Mouse (Mus musculus) liver, adult (tissue): ENCODE data around the gene Togaram2.

ENCODE experiments used
- GATA4 ChIP-seq: IDR thresholded peaks from 2 replicates; pipeline ENCODE4 v1.6.1; 2014; ENCODE audit warnings: mild to moderate bottlenecking, low read length; ENCODE audit not compliant: insufficient replicate concordance

Gene Togaram2

DNA sequence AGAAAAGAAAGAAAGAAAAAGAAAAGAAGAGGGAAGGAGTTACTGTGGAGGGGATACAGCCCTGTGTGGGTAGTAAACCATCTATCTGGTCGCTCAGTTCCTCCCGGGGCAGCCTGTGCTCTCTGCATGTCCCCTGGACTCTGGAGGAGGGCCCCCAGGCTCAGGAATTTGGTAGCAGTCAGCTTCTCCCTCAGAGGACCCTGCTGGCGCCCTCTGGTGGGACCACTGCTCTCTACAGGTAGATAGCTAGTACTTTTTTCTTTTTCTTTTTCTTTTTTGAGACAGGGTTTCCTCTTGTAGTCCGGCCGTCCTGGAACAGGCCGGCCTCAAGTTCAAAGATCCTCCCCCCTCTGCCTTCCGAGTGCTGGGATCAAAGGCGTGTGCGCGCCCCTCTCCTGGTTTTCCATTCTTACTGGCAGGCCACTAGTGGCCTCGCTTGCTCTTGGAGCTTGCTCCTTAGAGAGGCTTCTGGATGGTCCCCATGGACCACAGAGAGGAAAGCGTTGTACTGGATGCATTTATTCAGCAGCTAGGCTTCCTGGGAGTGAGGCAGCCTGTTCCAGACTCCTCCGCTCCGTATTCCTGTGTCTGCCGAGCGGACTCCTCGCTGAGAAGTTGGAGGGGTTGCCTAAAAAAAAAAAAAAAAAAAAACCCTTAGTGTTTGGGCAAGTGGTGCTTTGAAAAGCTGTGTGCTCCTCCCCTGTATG, 1.1 kb upstream of the Togaram2 start:
- TF ChIP-seq GATA4, result no peak

- TF ChIP-seq GATA4, result no peak
These were observed 875 bp downstream of the Togaram2 start for GRCm38 (mm10) chr17:71673936-71674335.

DNA sequence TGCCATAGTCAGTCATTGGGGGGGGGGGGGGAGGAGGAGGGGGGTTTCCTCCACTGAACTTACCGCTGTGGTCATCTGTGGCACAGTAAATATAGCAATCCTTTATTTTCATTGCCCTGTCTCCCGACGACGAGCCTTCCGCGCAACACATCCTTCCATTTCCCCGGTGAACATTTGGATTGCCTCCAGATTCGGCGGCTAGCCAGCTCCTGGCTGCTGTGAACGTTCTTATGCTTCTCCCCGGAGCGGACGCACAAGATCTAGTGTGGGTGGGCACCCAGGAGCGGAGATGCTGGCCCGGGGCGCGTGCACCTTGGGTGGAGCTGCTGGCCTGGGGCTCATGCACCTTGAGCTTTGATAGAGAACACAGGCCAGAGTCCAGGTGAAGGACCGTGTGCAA, 1.8 kb downstream of the Togaram2 start:
- no peak for TF ChIP-seq GATA4

- TF ChIP-seq GATA4, result no peak
These were observed 8.6 kb downstream of the Togaram2 start for GRCm38 (mm10) chr17:71681666-71682065.

GRCm38 (mm10) chr17:71682379-71682778, 9.3 kb downstream of the Togaram2 start:
- TF ChIP-seq GATA4, result no peak

GRCm38 (mm10) chr17:71683281-71683680, 10.2 kb downstream of the Togaram2 start:
- no peak for TF ChIP-seq GATA4

- no peak for TF ChIP-seq GATA4
These were observed 11.1 kb downstream of the Togaram2 start for GRCm38 (mm10) chr17:71684103-71684608.

GRCm38 (mm10) chr17:71687436-71687835, 14.4 kb downstream of the Togaram2 start:
- no peak for TF ChIP-seq GATA4

DNA sequence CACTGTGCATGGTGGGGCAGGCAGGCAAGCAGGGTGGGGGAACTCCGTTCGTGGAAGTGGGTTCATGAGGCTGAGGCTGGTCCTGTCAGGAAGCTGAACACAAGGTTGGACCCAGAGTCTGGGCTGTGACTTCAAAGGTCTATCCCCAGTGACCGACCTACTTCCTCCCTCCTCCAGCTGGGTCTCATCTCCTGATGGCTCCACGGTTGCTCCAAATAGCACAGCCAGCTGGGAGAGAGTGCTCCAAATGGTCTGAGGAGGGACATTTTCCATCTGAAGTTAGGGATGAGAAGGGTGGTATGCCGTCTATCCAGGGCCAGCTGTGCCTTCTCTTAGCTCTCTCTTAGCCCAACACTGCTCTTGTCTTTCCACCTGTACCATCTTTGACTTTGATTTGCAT, 16.8 kb downstream of the Togaram2 start:
- TF ChIP-seq GATA4, result no peak

DNA sequence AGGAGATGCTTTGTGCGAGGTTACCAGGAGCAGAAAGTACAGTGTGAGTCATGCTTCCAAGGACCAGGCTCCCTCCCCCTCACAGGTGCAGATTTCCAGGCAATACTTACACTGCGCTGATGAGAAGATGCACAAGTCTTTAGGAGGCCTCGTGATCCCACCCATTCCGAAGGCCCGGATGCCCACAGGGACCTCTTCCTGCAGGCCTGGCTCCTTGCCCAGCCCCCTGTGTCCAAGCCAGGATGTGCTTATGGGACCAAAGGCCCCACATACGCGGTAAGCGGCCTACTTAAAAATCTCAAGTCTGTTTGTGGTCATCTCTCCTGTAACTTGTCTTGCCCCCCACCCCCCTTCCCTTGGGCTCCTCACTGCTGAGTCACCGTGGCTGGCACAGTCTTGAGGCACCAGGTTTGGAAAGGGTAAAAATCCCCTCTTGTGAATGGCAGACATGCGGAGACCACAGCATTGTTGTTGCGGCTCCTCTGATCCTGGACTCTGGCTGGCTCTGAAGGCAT, 18.4 kb downstream of the Togaram2 start:
- no peak for TF ChIP-seq GATA4

DNA sequence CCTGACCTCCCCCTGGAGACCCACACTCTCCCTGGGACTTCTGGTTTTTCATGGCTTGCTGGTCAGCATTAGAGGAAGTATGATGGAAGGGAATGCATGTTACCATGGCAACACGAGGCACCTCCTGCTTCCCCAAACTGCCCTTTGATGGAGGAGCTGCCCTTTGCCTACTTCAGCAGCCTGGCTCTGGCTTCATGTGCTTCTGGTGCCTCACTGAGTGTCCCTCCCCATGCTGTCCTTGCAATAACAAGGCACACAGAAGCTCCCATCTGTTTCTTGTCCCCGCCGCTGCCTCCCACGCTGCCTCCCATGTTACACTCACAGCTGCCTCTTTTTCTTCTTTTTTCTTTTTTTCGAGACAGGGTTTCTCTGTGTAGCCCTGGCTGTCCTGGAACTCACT, 20.3 kb downstream of the Togaram2 start:
- TF ChIP-seq GATA4, result no peak

DNA sequence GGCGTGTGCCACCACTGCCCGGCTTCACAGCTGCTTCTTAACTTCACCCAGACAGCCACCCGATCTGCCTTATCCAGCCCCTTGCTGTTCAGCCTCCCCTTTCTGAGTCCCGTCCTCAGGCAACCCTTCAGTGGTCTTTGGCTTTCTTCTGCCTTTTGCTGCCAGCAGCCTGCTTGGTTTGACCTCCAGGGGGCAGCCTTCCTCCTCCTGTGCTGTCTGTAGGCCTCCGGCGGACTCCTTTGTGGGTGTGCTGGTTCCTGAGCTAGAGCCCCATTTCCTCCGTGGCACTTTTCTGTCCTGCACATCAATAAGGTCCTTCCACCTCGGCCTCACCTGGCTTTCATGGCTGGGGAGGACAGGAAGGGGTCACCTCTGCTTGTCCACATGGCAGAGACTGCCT, 20.7 kb downstream of the Togaram2 start:
- TF ChIP-seq GATA4, result no peak

DNA sequence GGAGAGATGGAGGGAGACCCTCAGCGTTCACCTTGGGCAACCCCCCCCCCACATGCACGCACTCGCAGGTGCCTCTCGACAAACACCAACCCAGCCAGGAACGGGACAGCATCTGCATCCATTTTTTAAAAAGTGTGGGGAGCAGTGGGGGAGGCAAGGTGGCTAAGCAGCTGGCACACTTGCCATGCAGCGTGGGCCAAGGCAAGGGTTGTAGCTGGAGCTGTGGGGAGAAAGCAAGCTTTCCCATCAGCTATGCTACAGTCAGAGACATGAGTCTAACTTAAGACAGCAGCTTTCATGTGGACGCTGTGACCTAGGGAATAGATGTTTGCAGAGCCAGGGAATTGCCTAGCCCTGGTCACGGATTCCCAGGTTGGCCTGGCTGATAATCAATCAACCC, 22.1 kb downstream of the Togaram2 start:
- no peak for TF ChIP-seq GATA4

- no peak for TF ChIP-seq GATA4
These were observed 22.8 kb downstream of the Togaram2 start for GRCm38 (mm10) chr17:71695716-71696315.

DNA sequence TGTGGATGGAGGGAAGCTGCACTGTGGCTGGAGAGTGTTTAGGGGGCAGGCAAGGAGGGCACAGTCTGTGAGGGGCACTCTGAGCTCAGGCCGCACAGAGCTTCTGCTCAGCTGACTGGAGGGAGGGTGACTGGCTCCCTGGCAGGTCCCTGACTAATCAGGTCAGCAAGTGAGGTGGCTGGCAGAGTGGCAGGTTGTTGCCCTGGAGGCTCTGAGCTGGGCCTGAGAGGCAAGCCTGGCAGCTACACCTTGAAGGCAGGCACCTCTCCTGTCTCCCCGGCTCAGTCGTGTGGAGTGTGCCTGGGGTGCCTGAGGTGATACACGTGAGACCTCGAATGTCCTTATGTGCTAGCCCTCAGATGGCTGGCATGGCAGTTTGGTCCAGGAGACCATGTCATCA, 23.3 kb downstream of the Togaram2 start:
- no peak for TF ChIP-seq GATA4

- no peak for TF ChIP-seq GATA4
These were observed 25.0 kb downstream of the Togaram2 start for GRCm38 (mm10) chr17:71697896-71698618.
